Mouse (Mus musculus): ENCODE measurements around the gene Hmgcl.

DNA sequence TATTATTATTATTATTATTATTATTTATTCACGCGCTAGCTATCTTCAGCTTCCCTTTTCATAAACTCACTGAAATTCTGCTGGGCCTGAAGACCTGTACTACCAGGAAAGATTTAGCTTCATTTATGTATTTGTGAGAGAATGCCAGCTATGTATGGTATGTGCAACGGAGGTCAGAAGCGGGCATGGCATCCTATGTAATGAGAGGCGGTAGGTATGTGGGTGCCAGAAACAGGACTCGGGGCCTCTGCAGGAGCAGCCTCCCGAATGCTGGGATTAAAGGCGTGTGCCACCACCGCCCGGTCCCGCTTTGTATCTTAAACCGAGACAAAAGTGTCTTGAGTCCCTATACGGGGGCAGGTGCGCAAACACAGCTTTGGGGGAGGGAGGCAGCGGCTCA is 16.7 kb downstream of the Hmgcl start:
- TF ChIP-seq POLR2A (IDR thresholded peaks at IDR 0.05; ENCODE audit: control insufficient read depth, extremely low read depth, insufficient read depth, low read length, poor library complexity) (no peak), CTCF (IDR thresholded peaks at IDR 0.05; ENCODE audit: borderline replicate concordance, control insufficient read depth, extremely low read depth, insufficient read depth, low read length, poor library complexity) (peak; percentile 3; the same call in 1 of the 2 replicates)
